Mouse (Mus musculus): ENCODE data around the gene Ankrd31.
"Not testable (repeated sequence)": the region's sequence is repeated elsewhere in the genome, so short reads cannot be mapped to it uniquely, and the experiment has no call there.

Ankrd31 gene

DNA sequence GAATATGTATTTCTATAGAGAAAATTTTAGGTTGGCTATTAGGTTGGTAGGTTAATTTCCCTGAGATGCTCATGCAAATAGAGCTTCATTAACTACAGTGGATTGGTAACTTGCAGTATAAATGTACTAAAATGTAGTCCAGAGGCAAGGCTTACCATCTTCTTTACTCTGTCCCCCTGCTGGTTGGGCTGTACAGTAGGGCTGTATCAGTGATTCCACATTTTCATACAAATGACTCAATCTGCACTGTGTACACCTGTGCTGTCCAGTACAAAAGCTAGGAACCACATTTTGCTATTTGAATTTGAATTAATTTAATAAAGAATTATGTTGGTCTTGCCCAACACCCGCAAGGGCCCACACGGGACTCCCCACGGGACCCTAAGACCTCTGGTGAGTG, 111.1 kb downstream of the Ankrd31 start:
- DNase-seq, result no peak

DNA sequence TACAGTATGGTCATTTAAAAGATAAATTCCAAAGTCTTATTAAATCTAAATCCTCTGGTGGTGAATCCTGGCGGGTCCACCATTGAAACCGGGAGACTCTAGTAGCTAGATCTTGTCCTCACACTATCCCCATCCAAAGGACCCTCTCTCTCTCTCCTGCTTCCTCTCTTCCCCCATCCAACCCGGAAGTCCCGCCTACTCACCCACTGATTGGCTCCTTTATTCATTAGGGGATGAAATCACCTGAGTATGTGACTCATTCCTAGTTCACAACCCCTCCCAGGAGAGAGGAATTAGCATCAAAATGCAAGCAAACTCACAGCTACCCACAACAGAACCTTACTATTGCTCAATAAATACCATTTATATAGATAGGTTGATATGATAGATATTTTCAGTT, 122.7 kb downstream of the Ankrd31 start:
- no peak for DNase-seq

DNA sequence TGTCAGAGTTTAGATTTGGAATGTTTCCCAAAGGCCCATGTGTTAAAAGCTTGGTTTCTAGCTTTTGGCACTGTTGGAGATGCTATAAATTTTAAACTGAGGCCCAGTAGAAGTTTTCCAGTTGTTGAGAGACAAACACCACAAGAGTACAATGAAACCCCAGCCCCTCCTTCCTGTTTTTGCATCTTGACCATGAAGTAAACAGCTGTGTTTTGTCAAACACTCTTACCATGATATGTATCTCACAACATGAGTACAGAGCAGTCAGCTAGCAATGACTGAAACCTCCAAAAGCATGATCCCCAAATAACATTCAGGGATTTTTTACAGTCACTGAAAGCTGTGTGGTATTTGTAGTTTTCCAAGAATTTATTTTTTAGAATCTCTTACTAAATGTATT, 126.0 kb downstream of the Ankrd31 start:
- no peak for DNase-seq

DNA sequence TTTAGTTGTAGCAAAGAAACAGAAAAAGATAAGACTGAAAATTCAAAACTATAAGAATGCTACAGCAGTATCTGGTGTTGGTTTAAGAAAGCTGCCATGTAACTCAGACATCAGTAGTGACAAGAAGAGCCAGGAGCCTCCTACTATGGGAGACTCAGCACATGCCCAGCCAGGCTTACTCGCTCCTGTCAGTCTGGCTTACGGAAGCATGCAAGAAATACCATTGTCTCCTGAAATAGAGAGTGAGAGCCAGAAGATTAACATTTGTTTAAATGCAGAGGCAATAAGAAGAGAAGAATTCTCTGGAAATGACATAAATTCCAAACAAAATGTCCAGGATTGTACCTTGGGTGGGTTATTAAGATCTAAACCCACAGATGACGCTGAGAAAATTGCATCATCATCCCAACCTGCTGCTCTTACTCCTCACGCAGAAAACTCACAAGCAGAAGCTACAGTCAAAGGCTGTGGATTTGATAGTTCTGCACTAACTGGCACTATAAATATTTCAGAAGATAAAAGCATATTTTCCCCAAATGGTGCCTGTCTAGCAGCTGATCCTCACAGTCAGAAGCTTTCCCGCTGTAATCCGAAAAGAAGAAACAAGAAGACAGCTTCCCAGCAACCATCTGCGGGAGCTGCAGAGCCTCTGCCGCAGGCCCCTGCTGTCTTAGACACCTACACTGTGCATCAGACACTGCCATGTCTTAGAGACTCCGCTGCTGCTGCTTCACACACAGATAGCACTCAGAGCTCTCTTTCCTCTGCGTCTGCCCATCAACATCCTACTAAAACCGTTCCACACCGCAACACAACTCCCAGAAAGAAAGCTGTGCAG, 130.4 kb downstream of the Ankrd31 start:
- DNase-seq, result no peak

DNA sequence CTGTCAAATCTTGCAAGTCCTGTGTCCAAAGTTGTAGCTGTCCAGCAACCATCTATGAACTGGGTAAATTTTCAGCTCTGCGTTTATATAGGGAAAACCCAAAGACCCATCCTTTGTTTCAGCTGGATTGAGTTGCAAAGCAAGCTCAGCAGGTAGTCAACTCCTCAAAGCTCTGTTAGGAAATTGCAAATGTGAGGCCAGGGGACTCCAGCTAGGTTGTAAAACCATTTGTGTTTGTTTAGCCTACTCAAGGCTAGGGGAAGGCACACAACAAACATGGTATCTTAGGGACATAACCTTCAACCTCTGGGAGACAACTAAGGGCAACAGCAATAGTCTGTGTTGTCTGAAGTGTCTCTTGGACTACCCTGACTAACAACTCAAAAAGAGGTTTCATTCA, 136.5 kb downstream of the Ankrd31 start:
- no peak for DNase-seq

DNA sequence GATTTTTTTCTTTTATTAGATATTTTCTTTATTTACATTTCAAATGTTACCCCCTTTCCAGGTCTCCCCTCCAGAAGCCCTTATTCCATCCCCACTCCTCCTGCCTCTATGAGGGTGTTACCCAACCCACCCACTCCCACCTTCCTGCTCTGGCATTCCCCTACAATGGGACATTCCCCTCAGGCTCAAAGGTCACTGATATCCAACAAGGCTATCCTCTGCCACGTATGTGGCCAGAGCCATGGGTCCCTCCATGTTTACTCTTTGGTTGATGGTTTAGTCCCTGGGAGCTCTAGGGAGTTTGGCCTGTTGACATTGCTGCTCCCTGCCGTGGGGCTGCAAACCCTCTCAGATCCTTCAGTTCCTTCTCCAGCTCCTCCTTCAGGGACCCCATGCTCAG, 141.9 kb downstream of the Ankrd31 start:
- no peak for DNase-seq

DNA sequence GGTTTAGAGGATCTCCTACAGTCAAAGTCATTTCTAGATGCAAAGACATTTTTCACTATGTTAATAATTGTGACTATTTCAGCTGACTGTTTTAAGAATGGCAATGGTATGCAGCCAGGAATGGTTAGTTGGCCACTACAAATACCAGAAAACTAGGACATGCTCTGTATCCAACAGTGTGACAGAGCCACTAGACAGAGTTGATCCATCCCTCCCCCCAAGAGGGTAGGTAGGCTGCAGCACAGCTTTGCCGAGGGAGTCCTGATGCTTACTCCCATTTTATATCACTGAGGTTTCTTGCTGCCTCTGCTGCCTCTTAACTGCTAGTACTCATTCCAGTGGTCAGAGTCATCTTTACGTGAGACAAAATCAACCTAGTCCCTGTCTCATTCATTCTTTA, 147.1 kb downstream of the Ankrd31 start:
- DNase-seq, result no peak

DNA sequence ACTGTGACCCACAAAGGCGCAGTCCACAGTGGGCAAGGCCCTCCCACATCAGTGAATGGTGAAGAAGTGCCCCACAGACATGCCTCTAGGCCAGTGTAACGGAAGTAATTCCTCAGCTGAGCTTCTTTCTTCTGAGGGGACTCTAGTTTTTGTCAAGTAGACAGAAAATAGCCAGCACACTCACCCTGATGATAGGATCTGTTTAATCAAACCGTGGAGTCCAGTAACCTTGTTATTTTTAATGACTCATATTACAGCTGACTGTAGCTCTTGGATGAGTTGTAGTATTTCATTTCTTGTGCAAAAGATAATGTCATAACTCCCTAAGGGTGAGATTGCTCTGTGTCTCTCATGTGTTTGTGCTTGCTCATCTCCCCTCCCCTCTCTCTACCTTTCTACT, 158.6 kb downstream of the Ankrd31 start:
- no peak for DNase-seq

DNA sequence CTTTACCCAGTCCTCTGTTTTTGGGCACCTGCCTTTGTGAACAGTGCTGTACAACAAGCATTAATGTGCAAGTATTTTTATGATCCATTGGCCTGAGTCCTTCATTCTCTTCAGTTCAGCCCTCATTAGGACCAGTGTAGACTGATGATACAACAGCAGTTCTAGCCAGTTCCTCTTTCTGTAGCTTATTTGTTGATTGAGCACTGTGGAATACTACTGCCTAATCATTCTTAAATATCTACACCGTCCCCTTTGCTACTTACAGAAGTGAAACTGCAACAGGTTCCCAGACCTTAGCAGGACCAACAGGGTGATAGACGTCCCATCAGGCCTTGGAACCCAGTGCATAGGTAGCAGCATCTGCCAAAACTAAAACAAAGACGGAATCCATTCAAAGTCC, 163.1 kb downstream of the Ankrd31 start:
- no peak for DNase-seq

DNA sequence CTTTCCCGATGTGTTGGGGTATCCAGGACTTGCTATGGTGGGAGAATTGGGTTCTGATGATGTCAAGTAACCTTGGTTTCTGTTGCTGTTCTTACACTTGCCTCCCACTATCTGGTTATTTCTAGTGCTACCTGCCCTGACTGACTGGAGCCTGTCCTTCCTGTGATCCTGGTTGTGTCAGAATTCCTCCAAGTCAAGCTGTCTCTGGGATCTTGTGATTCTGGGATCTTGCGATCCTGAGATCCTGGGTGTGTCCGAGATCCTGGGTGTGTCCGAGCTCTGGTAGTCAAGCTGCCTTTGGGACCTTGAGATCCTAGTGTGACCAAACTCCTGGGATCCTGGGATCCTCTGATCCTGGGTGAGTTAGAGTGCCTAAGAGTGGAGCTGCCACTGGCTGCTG, 175.1 kb downstream of the Ankrd31 start:
- DNase-seq, result not testable (repeated sequence)

DNA sequence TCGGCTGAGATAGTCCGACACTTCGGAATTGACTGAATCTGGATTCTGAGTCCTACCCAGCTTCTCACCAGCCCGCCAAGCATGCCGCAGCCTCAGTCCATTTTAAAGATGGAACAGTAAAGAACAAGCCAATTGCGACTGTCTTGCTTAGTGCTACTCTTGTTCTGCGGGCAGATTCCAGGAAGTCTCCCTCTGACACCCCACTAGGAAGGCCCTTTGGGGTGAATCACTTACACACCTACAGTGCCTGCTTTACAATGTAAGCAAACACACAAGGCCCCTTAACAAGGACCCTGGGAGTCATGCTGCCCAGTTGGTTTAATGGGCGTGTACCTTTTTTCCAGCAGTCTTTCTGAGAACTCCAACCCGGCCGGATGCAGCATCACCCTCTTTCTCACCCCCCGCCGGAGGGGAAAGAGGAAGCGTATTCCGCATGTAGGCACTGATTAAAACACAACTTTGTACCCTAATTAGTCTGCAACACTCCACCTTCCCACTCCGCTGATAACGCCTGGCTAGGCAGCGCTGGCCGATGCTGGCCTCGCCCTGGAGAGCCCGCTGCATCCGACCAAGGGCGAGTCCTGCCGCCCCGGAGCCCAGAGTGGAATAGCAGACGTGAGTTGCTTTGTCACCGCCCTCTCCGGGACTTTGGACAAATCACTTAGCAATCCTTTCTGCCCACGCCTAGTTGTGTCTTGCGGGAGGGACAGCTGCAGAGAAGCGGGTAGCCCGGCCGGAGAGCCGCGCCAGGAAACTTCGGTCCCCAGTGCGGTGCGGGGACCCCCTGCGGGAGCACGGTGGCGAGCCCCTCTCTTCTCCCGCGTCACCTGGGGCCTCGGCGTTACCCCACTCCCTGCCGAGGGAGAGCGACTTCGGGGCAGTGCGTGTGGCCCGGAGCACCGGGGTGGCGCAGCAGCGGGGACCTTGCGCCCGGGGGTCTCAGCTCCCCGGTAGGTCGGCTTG, 176.2 kb downstream of the Ankrd31 start, which contains the start of gene Gcnt4:
Gene Gcnt4, plus strand, starts transcription at position 691 of the 963 bp plus-strand sequence.
- DNase-seq, result no peak

DNA sequence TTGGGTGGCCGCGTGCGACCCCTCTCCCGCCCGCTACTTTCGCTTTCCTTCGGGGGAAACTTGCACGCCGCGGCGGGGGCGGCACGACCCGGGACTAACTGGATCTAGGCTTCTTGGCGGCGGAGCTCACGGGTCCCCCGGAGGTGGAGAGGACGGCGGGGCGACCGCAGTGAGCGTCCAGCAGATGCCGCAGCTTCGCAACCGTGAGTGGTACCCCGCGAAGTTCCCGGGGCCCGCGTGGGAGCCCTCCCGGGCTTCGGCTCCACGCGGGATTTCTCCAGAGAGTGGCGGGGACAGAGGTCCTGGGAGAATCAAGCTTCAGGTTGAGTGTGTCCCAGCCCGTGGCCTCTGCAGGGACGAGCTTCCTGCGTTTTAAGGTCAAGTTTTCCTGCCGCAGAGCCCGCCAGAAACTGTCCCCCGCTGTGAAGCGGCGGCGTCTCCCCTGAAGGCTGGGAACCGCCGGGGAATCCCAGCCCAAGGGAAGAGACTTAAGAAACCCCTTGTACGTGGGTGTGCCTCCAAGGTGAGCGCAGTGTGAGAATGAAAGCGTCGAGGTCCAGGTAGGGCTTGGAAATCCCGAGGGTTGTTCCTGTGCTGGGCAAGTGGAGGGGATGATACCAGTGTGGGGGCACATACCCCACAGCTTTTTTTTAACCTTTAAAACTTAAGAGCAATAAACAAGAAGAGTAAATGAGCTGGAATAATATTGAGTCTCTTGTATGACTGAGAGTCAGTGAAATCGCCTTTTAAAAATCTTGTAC, 177.1 kb downstream of the Ankrd31 start:
- no peak for DNase-seq

DNA sequence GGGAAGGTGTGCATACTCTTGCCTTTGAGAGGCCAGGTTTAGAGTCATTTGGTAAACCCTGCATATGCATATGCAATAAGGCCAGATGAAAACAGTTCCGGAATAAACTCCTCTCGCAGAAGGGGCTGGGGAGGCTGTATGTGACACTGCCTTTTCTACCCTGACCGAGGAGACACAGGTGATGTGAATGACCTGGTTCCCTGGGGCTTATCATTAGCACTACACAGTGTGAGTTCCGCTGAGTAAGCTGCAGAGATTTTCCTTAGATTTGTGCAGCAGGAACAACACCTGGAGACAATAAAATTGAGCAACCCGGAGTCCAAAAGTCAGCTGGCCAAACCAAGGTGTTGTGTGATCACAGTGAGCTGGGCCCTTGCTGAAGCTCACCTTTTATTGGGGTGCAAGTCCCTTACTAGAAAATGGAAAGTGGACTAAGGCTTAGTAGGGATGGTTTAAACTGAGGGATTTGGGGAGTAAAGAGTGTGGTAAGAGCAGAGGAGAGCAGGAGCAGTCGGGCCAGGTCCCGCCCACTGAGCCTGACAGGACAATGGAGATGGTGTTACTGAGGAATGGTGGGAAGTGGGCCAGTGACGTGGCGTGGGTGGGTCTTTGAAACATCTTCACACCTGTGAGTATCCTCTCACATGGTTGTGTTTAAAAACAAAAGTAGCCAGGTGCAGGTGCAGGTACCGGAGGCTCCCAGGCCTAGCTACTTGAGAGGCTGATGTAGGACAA, 178.1 kb downstream of the Ankrd31 start:
- no peak for DNase-seq

DNA sequence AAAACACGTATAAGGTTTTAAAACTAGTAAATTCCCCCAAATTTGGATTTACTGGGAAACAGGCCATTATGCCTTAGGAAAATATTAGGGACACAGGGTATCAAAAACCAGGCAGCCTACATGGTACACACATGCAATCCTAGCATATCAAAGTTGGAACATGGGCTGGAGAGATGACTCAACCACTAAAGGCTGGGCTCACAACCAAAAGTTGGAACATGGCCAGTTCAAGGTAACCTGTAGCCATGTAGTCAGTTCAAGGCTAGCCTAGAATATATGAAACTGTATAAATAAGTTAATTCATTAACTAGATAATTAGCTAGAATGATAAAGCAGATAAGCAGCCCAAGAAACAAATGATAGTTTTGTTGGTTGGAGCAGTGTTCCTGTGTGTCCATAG, 179.7 kb downstream of the Ankrd31 start:
- DNase-seq, result no peak

DNA sequence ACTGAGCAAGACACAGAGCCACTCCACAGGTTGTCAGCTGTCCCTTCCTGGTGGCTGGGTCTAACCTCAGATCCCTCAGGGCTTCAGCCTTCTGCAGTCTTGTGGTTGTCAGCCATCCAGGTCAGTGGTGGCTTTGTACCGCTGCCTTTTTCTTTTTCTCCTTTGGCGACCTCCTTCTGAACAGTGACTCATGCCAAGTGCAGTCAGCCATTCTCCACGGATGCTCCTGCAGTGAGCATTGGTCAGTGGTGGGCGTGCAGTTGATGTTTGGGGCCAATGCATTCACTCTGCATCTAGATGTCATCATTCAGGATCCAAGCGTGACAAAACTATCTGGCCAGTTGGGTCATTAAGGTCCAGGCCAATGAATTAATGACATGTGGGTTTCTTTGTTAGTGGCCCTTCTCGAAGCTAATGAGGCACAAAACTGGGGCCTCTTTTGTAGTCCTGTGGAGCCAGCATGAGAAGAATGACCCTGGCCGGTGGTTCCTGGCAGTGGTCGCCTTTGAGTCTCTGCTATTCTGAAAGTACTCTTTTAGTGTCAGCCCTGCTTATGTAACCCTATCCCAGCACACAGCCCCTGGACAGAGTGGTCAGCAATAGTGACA, 180.5 kb downstream of the Ankrd31 start:
- peak; percentile 19 for DNase-seq

DNA sequence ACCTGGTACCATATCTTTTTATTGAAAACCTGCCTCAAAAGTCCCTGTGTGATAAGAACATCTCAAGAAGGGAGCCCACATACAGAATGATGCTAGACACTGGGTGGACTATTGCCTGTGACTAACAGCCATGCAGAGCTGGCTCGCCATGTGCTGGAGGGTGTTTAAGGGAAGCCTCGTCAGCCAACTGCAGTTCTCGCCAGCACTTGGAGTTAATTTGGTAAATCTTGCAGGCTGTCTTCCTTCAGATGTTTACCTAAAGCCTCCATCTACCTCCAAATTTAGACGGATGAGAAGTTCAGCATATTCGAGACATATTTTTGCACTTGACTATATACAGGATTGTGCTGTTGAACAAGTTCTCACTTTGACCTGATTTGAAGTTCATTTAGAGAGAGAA, 184.7 kb downstream of the Ankrd31 start:
- DNase-seq, result no peak

DNA sequence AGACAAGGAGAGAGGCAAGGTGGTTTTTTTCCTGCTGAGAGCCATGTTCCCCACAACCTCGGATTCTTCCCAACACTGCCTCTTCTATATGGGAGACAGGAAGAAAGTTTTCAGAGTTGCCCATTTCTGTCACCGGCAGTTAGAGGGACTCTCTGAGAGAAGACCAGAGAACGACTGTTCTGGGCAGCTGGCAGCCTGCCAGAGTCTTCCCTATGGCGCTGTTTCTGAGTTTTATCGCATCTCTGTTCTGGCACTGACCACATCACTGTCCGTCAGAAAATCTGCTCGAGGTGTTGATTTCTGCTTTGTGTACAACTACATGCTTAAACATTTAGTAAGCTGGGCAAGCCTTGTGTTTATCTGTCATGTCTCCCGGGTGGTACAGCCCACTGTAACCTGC, 185.3 kb downstream of the Ankrd31 start:
- no peak for DNase-seq

DNA sequence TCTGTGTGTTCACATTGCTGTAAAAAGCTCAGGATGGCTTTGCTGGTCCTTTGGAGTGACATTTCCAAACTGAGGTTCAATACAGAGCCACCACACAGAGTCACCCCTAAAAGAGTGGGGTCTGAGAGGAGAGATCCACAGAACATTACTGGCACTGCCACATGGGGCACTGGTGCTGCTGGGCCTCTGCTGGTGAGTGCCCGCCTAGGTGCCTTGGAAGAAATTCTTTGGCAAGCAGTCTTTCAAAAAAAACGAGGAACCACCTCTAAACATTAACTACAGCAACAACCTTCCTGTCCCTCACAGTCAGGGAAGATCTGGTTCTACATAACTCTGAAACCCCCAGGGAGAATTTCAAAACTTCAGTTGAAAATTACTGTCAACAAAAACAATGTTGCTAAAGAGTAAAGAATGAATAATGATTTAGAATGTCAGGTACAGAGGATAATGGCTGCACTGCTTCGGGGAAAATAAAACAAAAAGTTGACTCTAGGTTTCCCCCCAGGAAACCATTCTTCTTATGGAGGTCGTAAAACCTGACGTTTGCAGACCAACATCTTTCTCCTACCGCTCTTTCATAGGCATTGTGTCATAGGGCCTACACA, 188.2 kb downstream of the Ankrd31 start:
- DNase-seq, result no peak

DNA sequence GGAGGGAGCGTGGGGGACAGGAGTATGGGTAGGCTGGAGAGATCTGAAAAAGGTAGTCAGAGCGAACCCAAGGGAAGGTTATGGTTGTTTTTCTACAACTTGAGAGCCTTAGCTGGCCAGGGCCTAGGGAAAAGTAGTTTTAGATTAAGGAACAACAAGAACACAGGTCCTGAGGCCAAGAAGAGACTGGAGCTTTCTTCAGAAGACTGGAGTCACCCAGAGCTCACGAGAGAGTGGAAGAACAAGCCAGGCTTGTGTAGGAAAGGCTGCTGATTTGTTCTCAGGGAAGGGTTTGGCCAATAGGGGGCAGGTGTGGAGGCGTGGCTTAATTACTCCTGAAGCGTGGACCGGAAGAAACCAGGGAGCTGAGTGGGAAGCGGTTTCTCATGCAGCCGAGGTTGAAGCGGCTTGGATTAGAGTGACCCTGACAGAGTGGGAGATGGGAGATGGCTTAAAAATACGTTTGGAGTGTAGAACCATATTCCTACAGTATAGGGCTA, 189.0 kb downstream of the Ankrd31 start:
- DNase-seq, result no peak

DNA sequence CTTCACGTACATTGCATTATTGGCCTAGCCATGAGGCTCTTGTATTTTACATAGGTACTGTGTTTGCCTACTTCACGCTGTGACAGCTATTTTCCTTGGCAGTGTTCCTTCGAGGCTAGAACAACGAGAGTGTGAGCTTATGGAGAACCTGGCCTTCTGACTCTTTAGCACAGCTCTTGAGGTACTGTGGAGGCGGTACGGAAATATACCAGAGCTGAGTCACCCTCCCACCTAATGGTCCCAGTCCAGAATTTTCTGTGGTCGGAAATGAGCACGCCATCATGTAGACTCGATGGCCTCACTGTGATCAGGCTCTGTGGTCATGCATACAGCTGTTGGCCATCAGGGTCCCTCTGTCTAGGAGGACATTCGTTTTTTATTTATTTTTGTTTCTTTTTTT, 191.6 kb downstream of the Ankrd31 start:
- DNase-seq, result no peak

DNA sequence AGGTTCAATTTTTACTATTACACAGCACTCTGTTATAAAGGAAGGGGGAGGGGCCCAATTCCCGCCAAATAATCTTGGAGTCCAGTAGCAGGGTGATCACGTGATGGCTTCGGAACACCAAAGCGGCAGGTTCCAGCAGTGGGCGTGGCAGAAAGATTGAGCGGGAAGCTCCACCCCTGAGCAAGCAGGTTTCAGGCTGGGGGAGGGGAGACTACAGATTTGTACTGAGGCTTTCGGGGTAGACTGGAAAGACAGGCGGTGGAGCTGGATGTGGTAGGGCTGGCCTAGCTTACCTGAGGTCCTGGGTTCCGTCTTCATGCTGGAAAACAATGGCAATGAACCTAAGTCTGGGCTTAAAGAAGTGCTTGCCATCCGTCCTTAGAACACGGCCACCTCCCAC, 193.4 kb downstream of the Ankrd31 start:
- DNase-seq, result not testable (repeated sequence)

All from cerebellum, adult 9-11 months (tissue).